Mouse (Mus musculus) kidney, postnatal 14 days (tissue): ENCODE results near the gene Usp38.
A peak's percentile ranks its signal among the peaks of the same experiment; 100 is the strongest.

Experiments
- DNase-seq: peaks from one replicate; pipeline ENCODE4 v3.0.0; 2022; ENCODE audit warnings: mixed read lengths

The Usp38 gene

GRCm38 (mm10) chr8:80961070-80961609 lies 53.6 kb downstream of the Usp38 start:
- no peak for DNase-seq

- no peak for DNase-seq
These were observed 55.0 kb downstream of the Usp38 start for GRCm38 (mm10) chr8:80959588-80960268.

- peak; percentile 14 for DNase-seq
These were observed 57.0 kb downstream of the Usp38 start for GRCm38 (mm10) chr8:80957776-80958175.

GRCm38 (mm10) chr8:80952973-80953372 lies 61.8 kb downstream of the Usp38 start:
- DNase-seq: no peak

- peak; percentile 41 for DNase-seq
These were observed 62.4 kb downstream of the Usp38 start for GRCm38 (mm10) chr8:80952235-80952915.

GRCm38 (mm10) chr8:80948405-80949183 lies 66.1 kb downstream of the Usp38 start:
- DNase-seq: peak; percentile 33

GRCm38 (mm10) chr8:80943742-80944141 lies 71.0 kb downstream of the Usp38 start:
- DNase-seq: no peak

GRCm38 (mm10) chr8:80941621-80942020 lies 73.1 kb downstream of the Usp38 start:
- DNase-seq: no peak

- no peak for DNase-seq
These were observed 76.7 kb downstream of the Usp38 start for GRCm38 (mm10) chr8:80937814-80938650.
